Mouse (Mus musculus): Measurements from ENCODE around the gene Gm5767. TPM values are rescaled to one million over a fixed set of nuclear protein-coding genes. Genes with fewer than 3 reads are reported as not detected.
A peak's percentile ranks its signal among the peaks of the same experiment; 100 is the strongest.

Gene Gm5767
- total and polyA plus RNA-seq, 3 experiments = not detected

GRCm38 (mm10) chr16:8658349-8658748 lies 22.2 kb upstream of the Gm5767 start:
- Histone ChIP-seq H3K4me1 (ENCODE audit: control insufficient read depth in 1 of 2, insufficient read depth in 2 of 2, low read length in 2 of 2) (0 out of 4 replicates have a peak, but pooled peaks cover 0 to 4% of the 10 kb centered on the region in 2 experiments), H3K36me3 (ENCODE audit: control insufficient read depth in 1 of 2, insufficient read depth in 2 of 2, low read length in 2 of 2) (peaks cover 0 to 3% of the 10 kb centered on the region in 2 experiments; a peak in 3 of 4 replicates), H3K79me2 (ENCODE audit: control insufficient read depth, insufficient read depth, low read length, poor library complexity) (no peaks in the 10 kb centered on the region), H3K9me3 (replicated peaks; ENCODE audit: insufficient read depth, low read length) (no peaks in the 10 kb centered on the region), H3K4me3 (ENCODE audit: control insufficient read depth in 1 of 2, insufficient read depth in 1 of 2, low read depth in 2 of 2, low read length in 2 of 2) (no peak overlapping the region), H3K27me3 (ENCODE audit: control insufficient read depth in 1 of 2, insufficient read depth in 2 of 2, low read length in 2 of 2) (no peaks in the 10 kb centered on the region), H3K27ac (ENCODE audit: control insufficient read depth, low read depth, low read length) (no peak overlapping the region), H3K9ac (ENCODE audit: control insufficient read depth, low read depth, low read length, poor library complexity, severe bottlenecking) (no peak overlapping the region)
- peak; percentile 68 for TF ChIP-seq POLR2AphosphoS2 (IDR thresholded peaks at IDR 0.05; ENCODE audit: low read length)
- TF ChIP-seq POLR2A (IDR thresholded peaks at IDR 0.05; ENCODE audit: control insufficient read depth in 1 of 2, insufficient read depth in 1 of 2, low read depth in 1 of 2, low read length in 2 of 2, poor library complexity in 1 of 2) = peak in 1 of 2 experiments; percentile 23; a peak in 1 of 4 replicates
- TF ChIP-seq GATA1 (IDR thresholded peaks at IDR 0.05; ENCODE audit: low read depth, low read length) = no peak
- no peak for DNase-seq (ENCODE audit: low read depth, low spot score)

- Histone ChIP-seq H3K27ac (ENCODE audit: control insufficient read depth, low read depth, low read length) (no peak overlapping the region), H3K4me1 (ENCODE audit: control insufficient read depth in 1 of 2, insufficient read depth in 2 of 2, low read length in 2 of 2) (0 out of 4 replicates have a peak, but pooled peaks cover 0 to 4% of the 10 kb centered on the region in 2 experiments), H3K79me2 (ENCODE audit: control insufficient read depth, insufficient read depth, low read length, poor library complexity) (no peaks in the 10 kb centered on the region), H3K36me3 (ENCODE audit: control insufficient read depth in 1 of 2, insufficient read depth in 2 of 2, low read length in 2 of 2) (peaks cover 0 to 3% of the 10 kb centered on the region in 2 experiments; a peak in 3 of 4 replicates), H3K27me3 (ENCODE audit: control insufficient read depth in 1 of 2, insufficient read depth in 2 of 2, low read length in 2 of 2) (no peaks in the 10 kb centered on the region), H3K9ac (ENCODE audit: control insufficient read depth, low read depth, low read length, poor library complexity, severe bottlenecking) (no peak overlapping the region), H3K9me3 (replicated peaks; ENCODE audit: insufficient read depth, low read length) (no peaks in the 10 kb centered on the region), H3K4me3 (ENCODE audit: control insufficient read depth in 1 of 2, insufficient read depth in 1 of 2, low read depth in 2 of 2, low read length in 2 of 2) (no peak overlapping the region)
- TF ChIP-seq TCF12 (IDR thresholded peaks at IDR 0.05; ENCODE audit: low read depth, low read length) (no peak), POLR2A (IDR thresholded peaks at IDR 0.05; ENCODE audit: control insufficient read depth in 1 of 2, insufficient read depth in 1 of 2, low read depth in 1 of 2, low read length in 2 of 2, poor library complexity in 1 of 2) (peak in 1 of 2 experiments; percentile 37; a peak in 1 of 4 replicates), ZMIZ1 (IDR thresholded peaks at IDR 0.05; ENCODE audit: low read depth, low read length) (no peak), HCFC1 (IDR thresholded peaks at IDR 0.05; ENCODE audit: low read depth, low read length) (no peak), KAT2A (conservative IDR thresholded peaks at IDR 0.05; ENCODE audit: low read depth, low read length) (no peak), MAFK (IDR thresholded peaks at IDR 0.05; ENCODE audit: borderline replicate concordance, low read depth, low read length) (no peak), RCOR1 (IDR thresholded peaks at IDR 0.05; ENCODE audit: low read depth, low read length) (no peak), E2F4 (IDR thresholded peaks at IDR 0.05; ENCODE audit: borderline replicate concordance, low read depth, low read length) (no peak), POLR2AphosphoS2 (IDR thresholded peaks at IDR 0.05; ENCODE audit: low read length) (peak; percentile 66; the same call in 1 of the 2 replicates), SMC3 (IDR thresholded peaks at IDR 0.05; ENCODE audit: low read depth, low read length) (no peak)
- DNase-seq (ENCODE audit: low read depth, low spot score) = no peak
These were observed 21.8 kb upstream of the Gm5767 start for GRCm38 (mm10) chr16:8658764-8659163.

GRCm38 (mm10) chr16:8663022-8663421 lies 17.5 kb upstream of the Gm5767 start:
- H3K4me1 ChIP-seq (ENCODE audit: control insufficient read depth in 1 of 2, insufficient read depth in 2 of 2, low read length in 2 of 2) = peaks cover 6 to 17% of the 10 kb centered on the region in 2 experiments
- H3K4me3 ChIP-seq (ENCODE audit: control insufficient read depth in 1 of 2, insufficient read depth in 1 of 2, low read depth in 2 of 2, low read length in 2 of 2) = no peak overlapping the region
- TF ChIP-seq ZC3H11A (IDR thresholded peaks at IDR 0.05; ENCODE audit: low read depth, low read length) (no peak), POLR2AphosphoS5 (IDR thresholded peaks at IDR 0.05; ENCODE audit: borderline replicate concordance, low read depth, low read length) (no peak), MAX (IDR thresholded peaks at IDR 0.05; ENCODE audit: low read length) (no peak), KAT2A (conservative IDR thresholded peaks at IDR 0.05; ENCODE audit: low read depth, low read length) (no peak), TCF12 (IDR thresholded peaks at IDR 0.05; ENCODE audit: low read depth, low read length) (no peak), ELF1 (IDR thresholded peaks at IDR 0.05; ENCODE audit: low read depth, low read length) (no peak), GABPA (IDR thresholded peaks at IDR 0.05; ENCODE audit: low read depth, low read length) (no peak), TBP (IDR thresholded peaks at IDR 0.05; ENCODE audit: low read depth, low read length) (no peak), ZMIZ1 (IDR thresholded peaks at IDR 0.05; ENCODE audit: low read depth, low read length) (no peak), RCOR1 (IDR thresholded peaks at IDR 0.05; ENCODE audit: low read depth, low read length) (no peak), MAZ (IDR thresholded peaks at IDR 0.05; ENCODE audit: low read depth, low read length) (no peak), MEF2A (IDR thresholded peaks at IDR 0.05; ENCODE audit: extremely low read depth, insufficient replicate concordance, low read depth, low read length, poor library complexity, severe bottlenecking) (no peak), POLR2A (IDR thresholded peaks at IDR 0.05; ENCODE audit: control insufficient read depth in 1 of 2, insufficient read depth in 1 of 2, low read depth in 1 of 2, low read length in 2 of 2, poor library complexity in 1 of 2) (no peak)
- DNase-seq (ENCODE audit: low read depth, low spot score) = no peak
- H3K36me3 ChIP-seq (ENCODE audit: control insufficient read depth in 1 of 2, insufficient read depth in 2 of 2, low read length in 2 of 2) = peaks cover 0 to 10% of the 10 kb centered on the region in 2 experiments; a peak in 3 of 4 replicates
- no peak overlapping the region for H3K9ac ChIP-seq (ENCODE audit: control insufficient read depth, low read depth, low read length, poor library complexity, severe bottlenecking)
- H3K27ac ChIP-seq (ENCODE audit: control insufficient read depth, low read depth, low read length) = no peak overlapping the region
- H3K27me3 ChIP-seq (ENCODE audit: control insufficient read depth in 1 of 2, insufficient read depth in 2 of 2, low read length in 2 of 2) = no peaks in the 10 kb centered on the region
- no peaks in the 10 kb centered on the region; the same call in 1 of the 2 replicates for H3K79me2 ChIP-seq (ENCODE audit: control insufficient read depth, insufficient read depth, low read length, poor library complexity)
- H3K9me3 ChIP-seq (replicated peaks; ENCODE audit: insufficient read depth, low read length) = no peaks in the 10 kb centered on the region
